Mouse (Mus musculus) embryo, embryonic 10.5 days (tissue): ENCODE results near the gene Arhgap29.

Source experiments
- DNase-seq: peaks from one replicate; pipeline ENCODE4 v3.0.0-alpha.2; 2015; ENCODE audit warnings: low spot score

Gene Arhgap29

GRCm38 (mm10) chr3:122012464-122012863, 60.1 kb downstream of the Arhgap29 start:
- no peak for DNase-seq

GRCm38 (mm10) chr3:122018421-122018820, 66.1 kb downstream of the Arhgap29 start:
- no peak for DNase-seq

- no peak for DNase-seq
These were observed 66.8 kb downstream of the Arhgap29 start for GRCm38 (mm10) chr3:122019159-122019558.

GRCm38 (mm10) chr3:122021029-122021652, 68.8 kb downstream of the Arhgap29 start:
- DNase-seq = no peak

- no peak for DNase-seq
These were observed 70.0 kb downstream of the Arhgap29 start for GRCm38 (mm10) chr3:122022355-122022754.

GRCm38 (mm10) chr3:122026676-122027075, 74.3 kb downstream of the Arhgap29 start:
- DNase-seq = no peak

- DNase-seq = no peak
These were observed 75.4 kb downstream of the Arhgap29 start for GRCm38 (mm10) chr3:122027776-122028175.

GRCm38 (mm10) chr3:122033248-122033837, 81.0 kb downstream of the Arhgap29 start:
- no peak for DNase-seq

- no peak for DNase-seq
These were observed 81.9 kb downstream of the Arhgap29 start for GRCm38 (mm10) chr3:122034240-122034639.

GRCm38 (mm10) chr3:122035092-122035491, 82.8 kb downstream of the Arhgap29 start:
- no peak for DNase-seq

GRCm38 (mm10) chr3:122040522-122040921, 88.2 kb downstream of the Arhgap29 start:
- no peak for DNase-seq

- no peak for DNase-seq
These were observed 90.8 kb downstream of the Arhgap29 start for GRCm38 (mm10) chr3:122043102-122043501.

GRCm38 (mm10) chr3:122043799-122044547, 91.6 kb downstream of the Arhgap29 start, which contains the start of gene Abca4:
Abca4 (plus strand) TSS chr3:122044443.
- peak; percentile 71 for DNase-seq

GRCm38 (mm10) chr3:122046187-122046620, 93.9 kb downstream of the Arhgap29 start:
- peak; percentile 42 for DNase-seq

GRCm38 (mm10) chr3:122047402-122047801, 95.1 kb downstream of the Arhgap29 start:
- no peak for DNase-seq

- peak; percentile 75 for DNase-seq
These were observed 95.8 kb downstream of the Arhgap29 start for GRCm38 (mm10) chr3:122047921-122048861.

GRCm38 (mm10) chr3:122049158-122049557, 96.8 kb downstream of the Arhgap29 start:
- DNase-seq = no peak

- no peak for DNase-seq
These were observed 106.3 kb downstream of the Arhgap29 start for GRCm38 (mm10) chr3:122058439-122059198.

GRCm38 (mm10) chr3:122062586-122062985, 110.2 kb downstream of the Arhgap29 start:
- no peak for DNase-seq

GRCm38 (mm10) chr3:122064556-122065410, 112.4 kb downstream of the Arhgap29 start:
- DNase-seq = no peak
